Mouse (Mus musculus) cerebellum, postnatal 14 days (tissue): ENCODE measurements around the gene Bcl11b.

Experiments
- DNase-seq, 2 experiments: peaks; one replicate each; pipeline ENCODE4 v3.0.0; 2021; ENCODE audit warnings: mixed read lengths in 2 of 2

Gene Bcl11b

GRCm38 (mm10) chr12:107969841-107970371 lies 33.5 kb downstream of the Bcl11b start:
- DNase-seq, result no peak

GRCm38 (mm10) chr12:107969126-107969525 lies 34.3 kb downstream of the Bcl11b start:
- no peak for DNase-seq

DNA sequence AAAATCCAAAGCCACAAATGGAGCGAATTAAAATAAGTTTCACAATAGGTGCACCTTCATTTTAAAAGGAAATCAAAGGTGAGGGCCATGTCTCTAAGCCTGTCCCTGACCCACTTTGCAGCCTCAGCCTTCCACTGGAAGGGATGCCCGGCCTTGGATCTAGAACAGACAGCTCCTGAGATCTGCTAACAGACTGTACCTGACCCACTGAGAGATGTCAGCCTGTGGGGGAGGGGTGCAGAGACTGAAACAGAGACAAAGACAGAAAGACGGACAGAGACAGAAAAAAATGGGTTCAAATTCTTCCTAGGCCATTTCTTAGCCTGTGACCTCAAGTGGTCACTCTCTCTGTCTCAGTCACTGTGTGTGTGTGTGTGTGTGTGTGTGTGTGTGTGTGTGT lies 35.1 kb downstream of the Bcl11b start:
- no peak for DNase-seq

DNA sequence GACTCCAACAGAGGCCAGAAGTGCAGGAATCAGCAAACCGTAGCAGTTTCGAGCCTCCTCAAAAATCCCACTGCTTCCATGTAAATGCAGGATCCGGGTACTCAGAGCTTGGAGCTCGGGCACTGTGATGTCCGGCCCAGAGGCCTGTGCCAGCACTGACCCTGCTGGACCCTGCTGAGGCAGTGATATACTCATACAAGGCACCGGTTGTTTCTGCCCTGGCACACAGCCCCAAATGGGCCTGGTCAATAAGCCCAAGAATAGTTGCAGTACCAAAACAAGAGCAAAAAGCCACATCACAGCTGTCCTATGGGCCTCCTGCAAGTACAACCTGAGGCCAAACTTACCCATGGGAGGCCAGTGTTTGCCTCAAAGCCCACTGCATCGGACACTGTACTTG lies 36.4 kb downstream of the Bcl11b start:
- DNase-seq, result no peak

- DNase-seq, result no peak
Observed at GRCm38 (mm10) chr12:107965103-107965502, 38.3 kb downstream of the Bcl11b start.

- no peak for DNase-seq
Observed at GRCm38 (mm10) chr12:107964396-107965085, 38.9 kb downstream of the Bcl11b start.

DNA sequence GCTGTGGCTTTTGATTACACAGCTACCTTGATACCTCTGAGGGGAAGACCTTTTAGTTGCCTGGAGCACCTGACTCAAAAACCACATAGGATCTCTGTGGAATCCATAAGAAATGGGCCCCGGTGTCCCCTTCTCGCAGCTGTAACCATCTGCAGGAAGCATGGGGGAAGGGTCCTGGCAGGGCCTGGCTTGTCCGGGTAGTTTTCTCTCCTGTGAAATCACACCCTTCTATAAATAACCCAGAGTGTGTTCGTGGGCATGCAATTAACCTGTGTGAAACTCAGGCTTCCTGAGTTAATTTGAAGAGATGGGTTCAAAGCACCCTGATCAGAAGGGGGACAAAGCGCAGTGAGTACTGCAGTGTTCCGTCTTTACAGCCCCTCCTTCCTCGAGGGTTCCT lies 40.5 kb downstream of the Bcl11b start:
- no peak for DNase-seq

DNA sequence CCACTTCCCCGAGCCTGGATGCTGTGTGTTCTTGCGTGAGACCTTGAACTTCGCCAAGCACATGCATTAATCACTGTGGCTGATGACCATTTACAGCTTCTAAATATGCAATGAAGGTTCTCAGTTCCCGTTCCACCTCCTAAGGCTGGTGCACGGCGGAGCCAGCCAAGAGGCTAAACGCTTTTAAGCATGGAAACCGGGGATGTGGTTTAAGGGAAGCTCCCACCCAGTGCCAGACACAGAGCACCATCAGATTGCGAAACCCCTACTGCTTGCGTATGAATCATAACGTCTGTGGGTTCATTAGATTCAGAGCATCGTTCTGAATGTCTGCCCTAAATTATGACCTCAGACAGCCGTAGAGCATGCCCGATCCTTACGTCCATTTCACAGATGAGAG lies 41.6 kb downstream of the Bcl11b start:
- no peak for DNase-seq

GRCm38 (mm10) chr12:107960789-107961491 lies 42.5 kb downstream of the Bcl11b start:
- DNase-seq, result no peak

DNA sequence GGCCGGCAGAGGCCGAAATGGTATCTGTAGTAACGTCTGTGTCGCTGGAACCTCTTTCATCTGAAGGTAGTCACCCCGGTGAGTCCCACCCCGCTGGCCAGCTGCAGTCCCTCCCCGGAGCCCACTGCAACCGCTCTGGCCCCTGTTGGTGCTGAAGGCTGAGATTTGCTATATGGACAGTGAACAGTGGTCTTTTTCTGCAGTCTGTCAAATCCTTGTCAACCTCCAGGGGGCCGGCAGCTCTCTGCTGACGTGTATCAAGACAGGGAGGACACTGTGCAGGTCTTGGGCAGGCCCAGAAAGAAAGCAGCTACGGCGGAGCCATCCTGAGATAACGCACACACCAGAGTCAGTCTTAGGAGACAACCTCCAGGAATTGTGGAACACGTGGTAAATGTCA lies 43.0 kb downstream of the Bcl11b start:
- no peak for DNase-seq

DNA sequence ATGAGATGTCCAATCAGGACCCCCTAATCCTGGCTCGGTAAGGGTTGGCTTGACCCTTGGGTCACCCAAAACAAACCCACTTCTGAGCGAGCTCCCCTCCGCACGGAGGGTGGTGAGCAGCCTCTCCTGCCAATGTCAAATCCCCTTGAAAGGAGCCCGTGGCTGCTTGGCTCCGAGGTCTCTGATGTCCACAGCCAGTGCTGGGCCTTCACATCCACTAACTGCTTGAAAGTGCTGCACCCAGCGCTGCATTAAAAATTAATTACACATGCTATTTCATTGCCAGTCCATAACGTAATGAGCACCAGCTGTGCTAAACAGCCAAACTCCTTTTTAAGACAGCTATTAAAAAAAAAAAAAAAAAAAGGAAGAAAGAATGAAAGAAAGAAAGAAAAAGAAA lies 43.5 kb downstream of the Bcl11b start:
- no peak for DNase-seq

DNA sequence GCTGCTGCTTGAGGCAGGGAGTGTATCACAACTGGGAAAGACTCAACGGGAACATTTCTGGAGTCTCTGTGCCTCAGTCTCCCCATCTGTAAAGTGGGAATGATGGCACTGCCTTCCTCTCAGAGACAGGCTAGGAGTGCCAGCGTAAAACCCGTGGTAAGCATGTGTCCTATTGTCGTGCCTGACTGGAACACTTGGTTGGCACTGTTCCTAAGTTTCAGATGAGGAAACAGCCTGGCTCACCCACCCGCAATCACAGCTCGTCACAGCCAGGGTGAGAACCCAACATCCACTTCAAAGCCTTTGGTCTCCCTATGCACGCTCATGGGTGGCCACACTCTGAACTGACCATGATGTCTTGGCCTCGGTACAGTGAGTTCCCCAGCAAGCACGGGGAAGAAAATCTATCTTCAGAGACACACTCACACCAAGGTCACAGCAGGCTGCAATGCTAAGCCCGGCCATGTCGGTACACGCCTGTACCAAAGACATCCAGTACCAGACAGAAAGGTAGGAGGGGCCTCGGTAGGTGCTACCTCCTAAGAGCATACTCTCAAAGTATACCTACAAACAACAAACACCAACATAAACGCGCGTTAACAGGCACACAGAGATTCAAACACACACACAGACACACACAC lies 50.2 kb downstream of the Bcl11b start:
- DNase-seq, result no peak

GRCm38 (mm10) chr12:107952318-107952724 lies 51.1 kb downstream of the Bcl11b start:
- peak in 1 of 2 experiments; percentile 34 for DNase-seq

- no peak for DNase-seq
Observed at GRCm38 (mm10) chr12:107950667-107951179, 52.7 kb downstream of the Bcl11b start.

- DNase-seq, result no peak
Observed at GRCm38 (mm10) chr12:107949416-107949815, 54.0 kb downstream of the Bcl11b start.

DNA sequence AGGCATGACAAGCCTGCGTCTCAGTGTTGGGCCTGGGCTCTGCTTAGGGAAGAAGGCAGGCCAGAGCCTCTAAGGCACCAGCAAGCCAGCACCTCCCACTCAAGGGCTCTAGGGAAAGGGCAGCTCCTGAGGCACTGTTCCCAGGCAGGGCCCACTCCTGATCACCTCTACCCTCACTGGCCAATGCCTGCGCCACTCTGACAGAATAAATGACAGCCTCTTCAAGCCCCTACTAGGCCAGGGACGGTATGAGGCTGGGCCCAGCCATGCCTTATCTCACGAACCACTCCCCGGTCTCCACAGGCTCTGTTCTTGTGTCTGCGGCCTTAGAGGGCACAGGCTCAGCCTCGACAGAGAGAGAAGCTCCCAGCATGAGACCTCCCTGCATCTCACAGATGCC lies 61.3 kb downstream of the Bcl11b start:
- no peak for DNase-seq

- no peak for DNase-seq
Observed at GRCm38 (mm10) chr12:107940774-107941173, 62.6 kb downstream of the Bcl11b start.

DNA sequence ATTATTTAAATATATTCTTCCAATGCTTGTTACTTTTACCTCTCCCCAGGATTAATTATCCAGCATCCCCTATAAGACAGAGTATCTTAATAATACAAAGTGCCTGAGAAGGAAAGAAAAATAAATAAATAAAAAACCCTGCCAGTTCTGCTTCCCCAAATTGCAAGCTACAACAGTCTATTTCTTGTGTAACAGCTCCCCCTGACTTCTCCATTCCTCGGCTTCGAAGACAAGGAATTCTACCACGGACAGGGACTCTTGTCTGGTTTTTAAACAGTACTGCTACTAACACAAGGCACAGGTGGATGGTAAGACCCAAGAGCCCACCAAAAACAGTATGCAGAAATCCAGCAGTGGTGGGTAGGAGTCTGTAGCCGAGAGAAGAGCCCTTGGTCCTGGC lies 64.2 kb downstream of the Bcl11b start:
- DNase-seq, result no peak

DNA sequence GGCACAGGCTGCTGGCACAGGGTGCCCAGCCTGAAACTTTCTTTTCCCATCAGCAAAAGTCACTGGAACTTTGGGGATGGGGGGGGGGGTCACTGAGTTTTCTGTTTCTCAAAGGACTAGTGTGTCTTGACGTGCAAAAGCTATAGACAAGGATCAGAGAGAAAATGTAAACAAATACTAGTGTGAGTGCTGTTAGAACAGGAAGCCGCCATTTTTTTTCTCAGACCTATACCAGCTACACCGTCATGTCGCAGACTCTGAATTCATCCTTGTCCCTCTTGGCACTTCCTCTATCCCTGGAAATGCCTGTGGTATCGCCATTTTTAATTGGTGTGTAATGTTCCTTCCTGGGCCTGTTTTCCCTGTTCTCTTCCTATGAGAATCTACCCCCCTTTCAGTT lies 66.4 kb downstream of the Bcl11b start:
- no peak for DNase-seq

GRCm38 (mm10) chr12:107936406-107936805 lies 67.0 kb downstream of the Bcl11b start:
- no peak for DNase-seq

DNA sequence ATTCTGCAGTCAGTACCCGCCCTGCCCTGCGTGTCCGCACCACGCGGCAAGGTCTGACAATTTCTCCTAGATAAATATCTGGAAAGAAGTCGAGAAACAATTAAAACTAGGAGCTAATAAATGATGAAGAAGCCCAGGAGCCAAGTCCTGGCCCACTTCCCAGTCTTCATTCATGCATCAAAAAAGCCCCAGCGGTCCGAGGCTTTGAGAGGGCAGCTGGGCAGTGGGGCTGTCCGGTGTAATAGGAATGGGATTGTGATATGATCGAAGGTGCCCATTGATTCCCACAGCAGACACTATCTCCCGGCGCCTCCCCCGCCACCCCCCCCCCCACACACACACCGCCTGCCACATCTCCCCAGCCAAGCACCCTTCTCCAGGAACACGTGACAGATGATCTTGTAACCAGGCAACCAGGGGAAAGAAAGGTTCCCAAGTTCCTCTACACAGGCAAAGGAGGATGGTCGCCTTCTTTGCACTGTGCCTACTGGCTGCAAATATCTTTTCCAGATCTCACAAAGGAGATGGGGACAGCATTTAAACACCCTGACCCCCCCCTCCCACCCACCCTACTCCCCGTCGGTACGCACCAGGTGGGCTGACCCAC lies 68.5 kb downstream of the Bcl11b start:
- peak; percentile 75 to 81 for DNase-seq

DNA sequence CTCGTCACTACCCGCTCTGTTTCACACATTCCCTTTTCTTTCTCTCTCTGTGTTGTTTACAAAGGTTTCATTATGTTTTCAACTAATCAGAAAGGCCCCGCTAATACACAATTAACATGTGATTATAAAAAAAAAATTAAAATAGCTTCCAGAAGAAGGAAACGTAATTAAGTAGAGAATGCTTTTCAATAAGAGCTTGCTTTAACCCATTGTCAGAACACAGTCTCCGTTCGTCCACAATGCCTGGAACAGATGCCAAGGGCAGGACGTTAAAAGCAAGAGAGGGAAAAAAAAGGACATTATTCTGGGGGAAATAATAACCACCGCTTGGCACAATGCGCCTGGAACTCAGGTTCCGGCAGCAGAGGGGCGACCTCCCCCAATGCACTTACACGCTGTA lies 71.3 kb downstream of the Bcl11b start:
- DNase-seq, result no peak

- peak in 1 of 2 experiments; percentile 29 for DNase-seq
Observed at GRCm38 (mm10) chr12:107931476-107931875, 71.9 kb downstream of the Bcl11b start.
